Mouse (Mus musculus) thymus, adult 2 months (tissue): ENCODE results near the gene Creg1.

Experiments used
- CTCF ChIP-seq: fragments of 200-500 bp; IDR thresholded peaks from 2 replicates; pipeline ENCODE4 v1.5.1; 2012; ENCODE audit warnings: mild to moderate bottlenecking, control low read depth, low read length, moderate library complexity, borderline replicate concordance; ENCODE audit not compliant: control insufficient read depth, poor library complexity, insufficient read depth; ENCODE audit errors: extremely low read depth
- POLR2A ChIP-seq: fragments of 200-500 bp; IDR thresholded peaks from 2 replicates; pipeline ENCODE4 v1.6.1; 2012; ENCODE audit warnings: mild to moderate bottlenecking, low read length, control low read depth, moderate library complexity; ENCODE audit not compliant: control insufficient read depth, poor library complexity, insufficient read depth; ENCODE audit errors: extremely low read depth

GRCm38 (mm10) chr1:165814116-165814515 lies 50.6 kb downstream of the Creg1 start:
- TF ChIP-seq POLR2A = no peak
- peak; percentile 31; the same call in 1 of the 2 replicates for TF ChIP-seq CTCF
